Mouse (Mus musculus): ENCODE data around the gene Zfp775. TPM values are rescaled to one million over a fixed set of nuclear protein-coding genes. Genes with fewer than 3 reads are reported as not detected.

Gene Zfp775
- polyA plus RNA-seq, 1 experiment from 2014 or later, result 11.4 TPM

DNA sequence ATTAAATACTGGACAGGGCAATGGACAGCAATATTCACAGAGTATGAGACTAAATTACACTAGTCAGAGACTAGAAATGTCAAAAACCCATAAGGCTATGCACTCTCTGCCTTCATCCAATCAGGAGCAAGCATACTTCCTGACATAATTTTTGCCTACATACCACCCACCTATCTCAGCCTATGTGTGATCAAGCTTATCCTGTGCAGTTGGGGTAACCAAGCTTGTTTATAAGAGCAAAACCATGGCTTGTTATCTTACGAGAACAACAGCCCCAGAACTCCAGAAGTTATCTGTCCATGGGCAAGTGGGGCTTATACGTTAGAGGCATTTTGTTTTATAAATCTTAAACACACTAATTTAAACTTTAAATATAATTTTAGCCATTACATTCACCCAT is 33.2 kb downstream of the Zfp775 start:
- Histone ChIP-seq H3K9me3 (ENCODE audit: control insufficient read depth, low read length) (no peaks in the 10 kb centered on the region), H3K4me1 (ENCODE audit: control insufficient read depth, insufficient read depth, low read depth, low read length) (no peaks in the 10 kb centered on the region; the same call in 1 of the 2 replicates), H3K9ac (ENCODE audit: low read depth, low read length) (no peak overlapping the region), H3K27me3 (replicated peaks; ENCODE audit: control insufficient read depth, insufficient read depth, low read length) (no peaks in the 10 kb centered on the region; the same call in 1 of the 2 replicates), H3K36me3 (ENCODE audit: control insufficient read depth, insufficient read depth, low read length) (no peaks in the 10 kb centered on the region), H3K27ac (ENCODE audit: low read depth, low read length) (no peak overlapping the region), H3K4me3 (ENCODE audit: low read length) (no peak overlapping the region), H3K4me2 (ENCODE audit: low read length) (no peak overlapping the region)
- 83% methylated on average over 2 of the region's 2 CpGs for WGBS
- ATAC-seq, result no peak

DNA sequence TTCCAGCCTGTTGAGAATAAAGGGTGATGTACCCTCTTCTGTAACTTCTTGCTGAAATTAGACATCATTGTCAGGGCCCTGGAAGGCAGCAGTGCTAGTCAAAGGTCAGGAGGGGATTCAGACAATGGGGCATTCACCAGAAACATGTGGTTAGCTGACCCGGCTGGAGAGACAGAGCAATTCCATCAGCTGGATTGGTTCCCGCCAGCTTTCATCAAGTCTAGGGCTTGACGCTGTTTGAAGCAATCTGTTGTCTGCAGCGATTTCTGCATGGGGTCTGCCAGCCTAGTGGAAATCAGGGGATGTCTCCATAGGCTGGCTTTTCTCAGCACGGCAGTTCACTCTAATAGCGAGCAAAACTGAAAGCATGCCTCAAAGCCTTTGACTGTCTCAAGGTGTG is 34.7 kb downstream of the Zfp775 start:
- no peak overlapping the region for H3K4me2 ChIP-seq (ENCODE audit: low read length)
- 32% methylated on average over 6 of the region's 6 CpGs for WGBS
- no peaks in the 10 kb centered on the region for H3K27me3 ChIP-seq (replicated peaks; ENCODE audit: control insufficient read depth, insufficient read depth, low read length)
- ATAC-seq, result no peak
- H3K9me3 ChIP-seq (ENCODE audit: control insufficient read depth, low read length), result no peaks in the 10 kb centered on the region
- H3K4me1 ChIP-seq (ENCODE audit: control insufficient read depth, insufficient read depth, low read depth, low read length), result no peaks in the 10 kb centered on the region
- no peak overlapping the region for H3K9ac ChIP-seq (ENCODE audit: low read depth, low read length)
- H3K4me3 ChIP-seq (ENCODE audit: low read length), result no peak overlapping the region
- no peaks in the 10 kb centered on the region for H3K36me3 ChIP-seq (ENCODE audit: control insufficient read depth, insufficient read depth, low read length)
- H3K27ac ChIP-seq (ENCODE audit: low read depth, low read length), result no peak overlapping the region

DNA sequence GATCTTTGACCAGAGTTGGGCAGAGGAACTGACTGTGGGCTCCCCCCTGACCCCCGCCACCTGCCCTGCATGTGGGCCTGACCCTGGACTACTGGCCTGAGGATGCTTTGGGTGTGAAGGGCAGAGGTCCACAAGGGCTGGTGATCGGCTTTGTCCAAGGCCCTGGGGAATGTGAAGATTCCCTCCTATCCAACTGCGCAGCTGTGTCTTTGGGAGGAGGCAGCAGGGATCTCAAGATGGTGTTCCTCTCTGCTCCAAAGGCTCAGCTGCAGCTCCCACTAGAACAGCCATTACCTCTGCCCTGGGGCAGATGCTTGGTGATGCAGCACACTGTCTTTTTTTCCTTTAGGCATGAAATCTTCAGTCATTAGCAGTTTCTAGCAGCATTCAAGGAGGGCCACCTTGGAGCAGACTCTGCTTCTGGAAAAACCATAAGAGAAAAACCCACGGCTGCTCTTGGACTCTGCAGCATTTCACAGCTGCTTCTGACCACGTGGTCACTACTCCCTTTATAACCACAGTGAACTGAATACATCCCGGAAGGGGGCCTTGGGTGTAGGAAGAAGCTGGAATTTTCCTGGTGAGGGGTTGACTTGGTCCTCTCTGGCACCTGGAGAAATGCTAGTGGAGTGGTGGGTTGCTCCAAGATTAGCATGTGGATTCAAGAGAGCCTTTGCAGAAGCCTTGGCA is 36.1 kb downstream of the Zfp775 start:
- no peak overlapping the region for H3K4me3 ChIP-seq (ENCODE audit: low read length)
- 56% methylated on average over 6 of the region's 6 CpGs for whole genome bisulfite sequencing
- H3K4me2 ChIP-seq (ENCODE audit: low read length), result no peak overlapping the region
- no peaks in the 10 kb centered on the region for H3K9me3 ChIP-seq (ENCODE audit: control insufficient read depth, low read length)
- no peaks in the 10 kb centered on the region for H3K27me3 ChIP-seq (replicated peaks; ENCODE audit: control insufficient read depth, insufficient read depth, low read length)
- H3K36me3 ChIP-seq (ENCODE audit: control insufficient read depth, insufficient read depth, low read length), result no peaks in the 10 kb centered on the region
- ATAC-seq, result no peak
- H3K9ac ChIP-seq (ENCODE audit: low read depth, low read length), result no peak overlapping the region
- no peaks in the 10 kb centered on the region for H3K4me1 ChIP-seq (ENCODE audit: control insufficient read depth, insufficient read depth, low read depth, low read length)
- H3K27ac ChIP-seq (ENCODE audit: low read depth, low read length), result no peak overlapping the region

DNA sequence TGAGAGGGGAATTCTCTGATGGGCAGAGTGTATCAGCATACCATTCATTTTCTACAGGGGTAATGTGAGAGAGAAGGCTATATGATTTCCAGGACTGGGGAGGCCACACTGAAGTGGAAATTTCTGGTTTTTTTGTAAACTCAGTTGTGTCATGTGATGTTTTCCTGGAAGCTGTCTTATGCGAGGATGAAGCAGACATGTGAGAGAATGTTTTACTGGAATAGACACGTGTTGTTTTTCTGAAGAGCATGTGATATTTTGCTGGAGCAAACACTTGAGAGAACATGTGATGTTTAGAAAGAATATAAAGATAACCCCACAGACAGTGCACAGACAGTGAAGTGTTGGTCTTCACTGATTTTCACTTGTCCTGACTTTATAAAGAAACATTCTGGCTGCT is 36.7 kb downstream of the Zfp775 start:
- H3K4me1 ChIP-seq (ENCODE audit: control insufficient read depth, insufficient read depth, low read depth, low read length), result no peaks in the 10 kb centered on the region

DNA sequence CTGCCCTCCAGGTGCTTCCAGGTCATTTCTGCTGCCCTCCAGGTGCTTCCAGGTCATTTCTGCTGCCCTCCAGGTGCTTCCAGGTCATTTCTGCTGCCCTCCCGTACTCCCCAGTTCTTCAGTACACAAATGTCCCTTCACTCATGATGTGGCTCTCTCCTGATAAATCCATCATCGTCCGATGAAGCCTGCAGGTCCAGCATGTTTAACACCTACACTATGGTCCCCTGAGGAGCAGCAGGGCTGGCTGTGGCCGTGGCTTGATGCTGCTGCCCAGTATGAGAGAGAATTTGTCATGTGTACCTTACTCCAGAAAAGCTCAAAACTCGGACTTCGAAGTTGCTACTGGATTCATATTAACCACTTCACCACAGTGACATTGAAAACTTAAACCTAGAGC is 39.5 kb downstream of the Zfp775 start:
- Histone ChIP-seq H3K9ac (ENCODE audit: low read depth, low read length) (no peak overlapping the region), H3K9me3 (ENCODE audit: control insufficient read depth, low read length) (no peaks in the 10 kb centered on the region), H3K27ac (ENCODE audit: low read depth, low read length) (no peak overlapping the region), H3K27me3 (replicated peaks; ENCODE audit: control insufficient read depth, insufficient read depth, low read length) (no peaks in the 10 kb centered on the region), H3K4me1 (ENCODE audit: control insufficient read depth, insufficient read depth, low read depth, low read length) (no peaks in the 10 kb centered on the region), H3K36me3 (ENCODE audit: control insufficient read depth, insufficient read depth, low read length) (no peaks in the 10 kb centered on the region), H3K4me2 (ENCODE audit: low read length) (no peak overlapping the region), H3K4me3 (ENCODE audit: low read length) (no peak overlapping the region)
- 86% methylated on average over 6 of the region's 6 CpGs for WGBS
- ATAC-seq, result no peak

More for the DNA sequence above, 36.7 kb downstream of the Zfp775 start:
- no peak for ATAC-seq
- Histone ChIP-seq H3K36me3 (ENCODE audit: control insufficient read depth, insufficient read depth, low read length) (no peaks in the 10 kb centered on the region), H3K4me2 (ENCODE audit: low read length) (no peak overlapping the region), H3K9me3 (ENCODE audit: control insufficient read depth, low read length) (no peaks in the 10 kb centered on the region), H3K27ac (ENCODE audit: low read depth, low read length) (no peak overlapping the region), H3K4me3 (ENCODE audit: low read length) (no peak overlapping the region), H3K9ac (ENCODE audit: low read depth, low read length) (no peak overlapping the region), H3K27me3 (replicated peaks; ENCODE audit: control insufficient read depth, insufficient read depth, low read length) (no peaks in the 10 kb centered on the region)
- 76% methylated on average over 2 of the region's 2 CpGs for WGBS

DNA sequence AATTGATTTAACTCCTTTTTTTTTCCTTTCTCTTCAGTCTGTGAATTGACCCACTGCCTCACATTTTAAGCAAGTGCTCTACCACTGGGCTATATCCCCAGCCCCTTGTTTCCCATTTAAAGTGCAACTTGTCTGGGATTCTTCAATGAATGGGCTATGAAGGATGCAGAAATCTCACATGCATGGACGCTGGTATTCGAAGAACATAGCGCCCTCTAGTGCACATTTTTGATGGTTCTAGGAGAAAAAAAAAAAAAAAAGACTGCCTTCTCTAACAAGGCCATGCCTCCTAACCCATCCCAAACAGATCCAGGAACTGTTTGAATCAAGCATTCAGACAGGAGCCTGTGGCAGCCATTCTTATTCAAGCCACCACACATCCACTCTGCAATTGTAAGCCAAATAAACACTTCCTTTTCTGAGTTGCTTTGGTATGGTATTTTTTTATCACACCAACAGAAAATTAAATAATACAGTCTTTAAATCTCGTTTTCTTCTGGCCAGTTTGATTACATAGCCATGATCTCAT is 41.0 kb downstream of the Zfp775 start:
- Histone ChIP-seq H3K27ac (ENCODE audit: low read depth, low read length) (no peak overlapping the region), H3K9ac (ENCODE audit: low read depth, low read length) (no peak overlapping the region), H3K27me3 (replicated peaks; ENCODE audit: control insufficient read depth, insufficient read depth, low read length) (no peaks in the 10 kb centered on the region), H3K9me3 (ENCODE audit: control insufficient read depth, low read length) (no peaks in the 10 kb centered on the region), H3K4me3 (ENCODE audit: low read length) (no peak overlapping the region), H3K4me2 (ENCODE audit: low read length) (no peak overlapping the region), H3K36me3 (ENCODE audit: control insufficient read depth, insufficient read depth, low read length) (no peaks in the 10 kb centered on the region), H3K4me1 (ENCODE audit: control insufficient read depth, insufficient read depth, low read depth, low read length) (no peaks in the 10 kb centered on the region)
- ATAC-seq, result peak; percentile 45; the same call in 1 of the 2 replicates
- 21% methylated on average over 4 of the region's 4 CpGs for WGBS

DNA sequence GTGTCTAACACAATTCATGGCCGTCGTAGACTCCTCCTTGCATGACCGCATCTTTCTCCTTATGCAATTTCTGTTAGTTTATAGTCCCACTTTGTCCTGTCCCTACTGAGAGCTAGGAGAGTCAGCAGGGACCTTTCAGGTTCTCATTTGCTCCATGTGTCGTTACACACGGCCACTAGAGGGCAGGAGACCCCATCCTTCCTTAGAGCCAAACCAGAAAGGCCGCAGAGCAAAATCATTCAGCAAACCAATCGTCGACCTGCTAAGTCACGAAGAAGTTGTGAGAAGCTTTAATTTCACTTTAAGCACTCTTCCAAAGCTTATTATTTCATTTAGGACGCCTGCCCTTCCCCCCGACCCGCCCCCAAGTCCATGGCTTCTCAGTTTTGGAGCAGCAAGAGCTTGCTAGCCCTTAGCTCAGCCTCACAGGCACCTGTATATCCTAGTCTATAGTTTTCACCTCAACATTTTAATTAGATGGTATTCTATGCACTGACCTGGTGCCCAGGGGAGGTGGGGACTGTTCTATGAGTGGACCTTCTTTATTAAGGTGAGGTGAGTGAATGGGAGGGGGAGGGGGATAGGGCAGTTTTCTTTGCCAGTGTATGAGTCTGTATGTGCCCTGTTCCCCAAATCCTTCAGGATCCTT is 43.9 kb downstream of the Zfp775 start:
- Histone ChIP-seq H3K27ac (ENCODE audit: low read depth, low read length) (no peak overlapping the region), H3K9me3 (ENCODE audit: control insufficient read depth, low read length) (no peaks in the 10 kb centered on the region), H3K4me1 (ENCODE audit: control insufficient read depth, insufficient read depth, low read depth, low read length) (no peaks in the 10 kb centered on the region), H3K4me2 (ENCODE audit: low read length) (no peak overlapping the region), H3K9ac (ENCODE audit: low read depth, low read length) (no peak overlapping the region), H3K36me3 (ENCODE audit: control insufficient read depth, insufficient read depth, low read length) (no peaks in the 10 kb centered on the region), H3K27me3 (replicated peaks; ENCODE audit: control insufficient read depth, insufficient read depth, low read length) (no peaks in the 10 kb centered on the region), H3K4me3 (ENCODE audit: low read length) (no peak overlapping the region)
- ATAC-seq, result 0 out of 2 replicates have a peak, but pooled peaks have one; percentile 48
- WGBS, result 18% methylated on average over 12 of the region's 12 CpGs

DNA sequence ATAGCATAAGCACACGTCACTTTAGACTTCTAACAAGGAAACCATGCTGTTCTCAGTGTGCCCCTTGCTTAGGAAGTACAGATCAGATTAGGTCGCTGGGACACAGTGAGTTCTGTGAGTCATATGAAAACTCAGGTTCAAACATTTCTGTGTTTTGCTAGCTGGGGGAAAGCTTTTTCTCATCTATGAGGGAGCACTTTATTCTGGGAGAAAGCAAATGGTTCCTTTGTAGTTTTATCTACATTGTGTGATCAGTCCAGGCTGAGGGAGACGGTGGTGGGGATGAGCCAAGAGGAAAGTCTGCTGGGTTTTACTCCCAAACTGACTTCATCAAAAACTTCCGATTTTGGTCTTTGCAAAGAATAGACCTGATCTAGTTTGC is 44.4 kb downstream of the Zfp775 start:
- no peaks in the 10 kb centered on the region for H3K27me3 ChIP-seq (replicated peaks; ENCODE audit: control insufficient read depth, insufficient read depth, low read length)
- no peak overlapping the region for H3K27ac ChIP-seq (ENCODE audit: low read depth, low read length)
- H3K4me1 ChIP-seq (ENCODE audit: control insufficient read depth, insufficient read depth, low read depth, low read length), result no peaks in the 10 kb centered on the region
- no peaks in the 10 kb centered on the region for H3K9me3 ChIP-seq (ENCODE audit: control insufficient read depth, low read length)
- no peak overlapping the region for H3K9ac ChIP-seq (ENCODE audit: low read depth, low read length)
- WGBS, result 84% methylated on average over 4 of the region's 4 CpGs
- H3K4me2 ChIP-seq (ENCODE audit: low read length), result no peak overlapping the region
- H3K36me3 ChIP-seq (ENCODE audit: control insufficient read depth, insufficient read depth, low read length), result no peaks in the 10 kb centered on the region
- H3K4me3 ChIP-seq (ENCODE audit: low read length), result no peak overlapping the region
- ATAC-seq, result no peak

DNA sequence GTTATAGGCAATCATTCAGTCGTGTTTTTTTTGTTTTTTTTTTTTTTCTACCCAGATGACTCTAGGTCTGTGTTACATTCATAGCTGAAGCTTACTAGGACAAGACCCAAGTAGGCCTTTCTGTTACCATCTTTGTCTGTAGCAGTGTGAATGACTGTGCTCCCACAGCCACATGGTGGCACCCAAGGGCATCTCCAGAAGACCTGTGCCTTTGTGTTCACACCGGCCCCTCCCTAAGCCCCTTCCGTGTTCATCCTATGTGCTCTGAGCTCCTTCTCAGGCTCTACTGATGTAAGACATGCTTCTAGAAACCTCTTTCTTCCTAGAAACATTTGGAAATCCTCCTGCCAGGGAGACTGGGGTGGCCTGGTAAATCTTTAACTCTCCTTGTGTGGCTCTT is 45.1 kb downstream of the Zfp775 start, which contains the start of gene Gimap8:
Gene Gimap8 (plus strand): TSS at position 240 of the 400 bp plus-strand sequence.
- no peak for ATAC-seq
- no peak within 1 kb of the TSS for H3K27ac ChIP-seq (ENCODE audit: low read depth, low read length)
- no peaks in the 10 kb centered on the region for H3K9me3 ChIP-seq (ENCODE audit: control insufficient read depth, low read length)
- no peaks in the 10 kb centered on the region for H3K36me3 ChIP-seq (ENCODE audit: control insufficient read depth, insufficient read depth, low read length)
- H3K27me3 ChIP-seq (replicated peaks; ENCODE audit: control insufficient read depth, insufficient read depth, low read length), result no peaks in the 10 kb centered on the region
- H3K9ac ChIP-seq (ENCODE audit: low read depth, low read length), result no peak within 1 kb of the TSS
- WGBS, result 40% methylated on average over 3 of the region's 3 CpGs
- no peak within 1 kb of the TSS for H3K4me3 ChIP-seq (ENCODE audit: low read length)
- H3K4me1 ChIP-seq (ENCODE audit: control insufficient read depth, insufficient read depth, low read depth, low read length), result no peaks in the 10 kb centered on the region
- no peak within 1 kb of the TSS for H3K4me2 ChIP-seq (ENCODE audit: low read length)

Data from hindbrain, embryonic 16.5 days (tissue).